Mouse (Mus musculus) megakaryocyte-erythroid progenitor cell, adult 5 weeks (primary cell): Measurements from ENCODE around the gene Wfikkn1. TPM values are rescaled to one million over a fixed set of nuclear protein-coding genes. Genes with fewer than 3 reads are reported as not detected.

Experiments used
- polyA plus RNA-seq: library from polyadenylated mRNA; stranded (reverse); fragments of >175 nt; gene quantifications from 2 replicates; pipeline ENCODE4 v1.2.3, GENCODE M21; 2012

Wfikkn1 gene
- 3.7 and 7.4 TPM in 2 replicates for polyA plus RNA-seq

DNA sequence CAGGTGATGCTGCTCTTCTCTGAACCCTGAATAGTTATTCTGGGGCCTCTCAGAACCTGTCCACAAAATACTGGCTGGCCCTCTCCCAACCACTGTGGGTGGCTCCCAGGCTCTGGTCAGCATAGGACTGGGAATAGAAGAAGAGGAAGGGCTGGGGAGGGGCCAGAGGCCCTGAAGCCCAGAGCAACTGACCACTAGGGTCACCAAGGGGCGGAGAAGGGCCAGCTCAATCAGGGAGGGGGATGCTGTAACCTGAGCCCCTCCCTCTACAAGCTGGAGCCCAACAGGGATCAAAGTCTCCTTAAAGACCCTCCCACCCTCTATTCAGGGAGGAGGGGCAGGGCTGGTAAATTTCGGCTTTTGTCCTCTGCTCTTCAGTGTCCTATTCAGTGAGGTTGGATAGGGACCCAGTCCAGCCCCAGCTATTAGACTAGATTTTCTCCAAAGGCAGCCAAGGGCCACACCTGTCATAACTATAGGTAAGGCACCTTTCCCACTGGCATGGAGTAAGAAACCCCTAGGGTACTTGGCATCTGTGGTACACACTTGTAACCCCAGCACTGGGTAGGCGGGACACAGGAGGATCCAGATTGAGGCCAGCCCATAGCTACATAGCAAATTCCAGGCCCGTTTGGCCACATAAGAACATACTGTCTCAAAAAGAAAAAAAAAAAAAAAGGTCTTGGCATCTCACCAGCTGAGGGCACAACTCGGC, at the start of gene Wfikkn1:
TSS of gene Wfikkn1 (minus strand) at position 663 of the 715 bp plus-strand sequence.

GRCm38 (mm10) chr17:25919144-25919785, 38.6 kb upstream of the Wfikkn1 start, which contains the start of gene Rab40c:
Gene Rab40c, minus strand, starts transcription at chr17:25919727.

GRCm38 (mm10) chr17:25874721-25875170, 5.9 kb downstream of the Wfikkn1 start, which contains the start of gene Mettl26:
Gene Mettl26, plus strand, starts transcription at chr17:25875074.

DNA sequence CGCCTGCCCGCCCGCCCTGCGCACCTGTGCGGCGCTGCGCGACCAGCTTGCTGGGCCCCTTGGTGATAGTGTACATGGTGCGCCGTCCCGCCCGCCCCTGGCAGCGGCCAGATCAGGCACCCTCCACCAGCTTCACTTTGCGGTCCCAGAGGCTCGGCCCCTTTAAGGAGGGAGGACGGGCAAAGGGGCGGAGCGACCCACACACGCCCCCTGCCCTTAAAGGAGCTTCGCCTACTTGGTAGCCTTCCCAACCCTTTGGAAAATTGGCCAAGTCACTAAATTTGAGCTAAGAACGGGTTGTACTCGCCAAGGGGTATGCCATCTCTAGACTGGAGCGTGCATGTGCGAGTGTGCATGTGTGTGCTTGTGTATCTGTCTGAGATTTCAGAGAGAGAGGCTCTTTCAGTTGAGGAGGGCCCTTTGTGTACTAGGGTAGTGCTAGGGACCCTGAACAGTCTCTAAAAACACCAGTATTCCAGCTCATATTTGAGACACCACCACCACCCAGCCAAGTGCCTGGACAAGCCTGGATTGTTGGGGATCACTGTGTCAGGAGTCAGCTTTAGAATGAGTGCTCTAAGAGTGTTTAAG, 12.0 kb downstream of the Wfikkn1 start, which contains the start of gene Mcrip2:
TSS of gene Mcrip2 (minus strand) at position 164 of the 591 bp plus-strand sequence.

GRCm38 (mm10) chr17:25860832-25861703, 19.6 kb downstream of the Wfikkn1 start, which contains the start of gene Wdr90:
Gene Wdr90, minus strand, starts transcription at chr17:25861501.

DNA sequence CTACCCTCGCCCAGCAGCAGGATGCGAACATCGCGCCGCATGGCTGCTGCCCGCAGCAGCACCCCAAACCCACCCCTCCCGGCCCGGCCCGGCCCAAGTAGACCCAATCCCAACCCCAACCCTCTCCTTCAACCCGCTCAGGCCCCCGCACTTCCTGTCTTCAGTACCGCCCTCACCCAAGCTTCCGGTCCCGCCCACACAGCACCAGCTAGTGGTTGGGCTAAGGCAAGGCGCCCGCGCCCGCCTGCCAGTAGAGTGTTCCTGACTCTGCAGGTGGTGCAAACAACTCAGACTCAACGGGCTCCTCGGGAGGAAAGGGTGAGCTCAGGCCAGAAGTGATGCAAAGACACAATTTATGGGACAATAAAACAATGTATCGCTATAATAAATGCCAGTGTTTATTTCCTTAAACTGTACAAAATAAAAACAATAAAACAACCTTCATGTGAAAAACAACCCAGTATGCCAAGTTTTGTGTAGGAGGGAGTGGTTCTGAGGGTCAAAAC, 36.2 kb downstream of the Wfikkn1 start, which contains the start of gene Rhot2:
TSS of gene Rhot2 (minus strand) at position 456 of the 506 bp plus-strand sequence.

DNA sequence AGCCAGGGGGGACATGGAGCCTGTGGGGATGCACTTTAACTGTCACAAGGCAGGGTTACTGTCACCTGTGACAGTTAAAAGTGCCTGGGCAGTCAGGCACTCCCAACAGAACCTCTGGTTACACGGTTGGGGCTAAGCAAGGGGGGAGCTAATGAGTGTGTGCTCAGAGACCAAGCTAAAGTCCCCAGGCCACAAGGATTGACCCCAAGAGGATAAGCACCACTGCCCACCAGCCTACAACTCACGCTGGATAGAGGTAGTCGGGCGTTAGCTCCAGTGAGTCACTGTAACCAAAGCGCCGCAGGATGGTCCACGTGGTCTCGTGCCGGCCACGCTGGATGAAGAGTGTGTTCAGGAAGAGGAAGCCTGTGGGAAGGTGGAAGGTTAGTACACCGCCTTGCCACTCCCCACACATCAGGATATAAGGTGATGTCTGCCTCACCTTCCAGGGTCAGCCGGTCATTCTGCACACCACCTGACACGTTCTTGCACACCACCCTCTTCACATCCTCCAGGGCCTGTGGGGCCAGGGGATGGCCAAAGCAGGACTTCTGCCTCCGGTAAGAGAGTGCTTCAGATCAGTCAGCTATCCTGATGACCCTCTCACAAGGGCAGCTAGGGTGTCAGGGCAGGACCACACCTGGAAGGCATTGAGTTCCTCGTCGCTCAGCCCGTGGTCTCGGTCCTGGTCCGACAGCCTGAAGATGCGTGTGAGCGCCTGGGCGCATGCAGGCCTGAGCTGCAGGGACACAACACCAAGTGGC, 39.4 kb downstream of the Wfikkn1 start, which contains the start of gene Gm20683:
TSS of gene Gm20683 (minus strand) at position 647 of the 764 bp plus-strand sequence.

DNA sequence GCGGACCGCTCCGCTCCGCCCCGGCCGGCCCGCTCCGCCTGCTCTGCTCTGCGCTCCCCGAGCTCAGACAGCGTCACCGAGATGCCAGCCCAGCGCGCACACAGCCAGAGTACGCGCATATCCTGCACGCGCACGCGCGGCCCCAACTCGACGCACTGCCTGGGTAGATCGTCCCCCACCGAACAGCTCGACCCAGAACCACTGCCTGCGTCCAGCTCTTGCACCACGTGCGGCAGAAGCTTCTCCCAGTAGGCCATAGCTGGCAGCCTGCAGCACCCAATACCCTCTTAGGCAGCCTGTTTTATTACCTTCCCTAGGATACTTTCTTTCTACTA, 43.6 kb downstream of the Wfikkn1 start, which contains the start of gene Rhbdl1:
TSS of gene Rhbdl1 (minus strand) at position 220 of the 335 bp plus-strand sequence.

GRCm38 (mm10) chr17:25833291-25833663, 47.4 kb downstream of the Wfikkn1 start, which contains the start of gene Stub1:
Gene Stub1, minus strand, starts transcription at chr17:25833404.

DNA sequence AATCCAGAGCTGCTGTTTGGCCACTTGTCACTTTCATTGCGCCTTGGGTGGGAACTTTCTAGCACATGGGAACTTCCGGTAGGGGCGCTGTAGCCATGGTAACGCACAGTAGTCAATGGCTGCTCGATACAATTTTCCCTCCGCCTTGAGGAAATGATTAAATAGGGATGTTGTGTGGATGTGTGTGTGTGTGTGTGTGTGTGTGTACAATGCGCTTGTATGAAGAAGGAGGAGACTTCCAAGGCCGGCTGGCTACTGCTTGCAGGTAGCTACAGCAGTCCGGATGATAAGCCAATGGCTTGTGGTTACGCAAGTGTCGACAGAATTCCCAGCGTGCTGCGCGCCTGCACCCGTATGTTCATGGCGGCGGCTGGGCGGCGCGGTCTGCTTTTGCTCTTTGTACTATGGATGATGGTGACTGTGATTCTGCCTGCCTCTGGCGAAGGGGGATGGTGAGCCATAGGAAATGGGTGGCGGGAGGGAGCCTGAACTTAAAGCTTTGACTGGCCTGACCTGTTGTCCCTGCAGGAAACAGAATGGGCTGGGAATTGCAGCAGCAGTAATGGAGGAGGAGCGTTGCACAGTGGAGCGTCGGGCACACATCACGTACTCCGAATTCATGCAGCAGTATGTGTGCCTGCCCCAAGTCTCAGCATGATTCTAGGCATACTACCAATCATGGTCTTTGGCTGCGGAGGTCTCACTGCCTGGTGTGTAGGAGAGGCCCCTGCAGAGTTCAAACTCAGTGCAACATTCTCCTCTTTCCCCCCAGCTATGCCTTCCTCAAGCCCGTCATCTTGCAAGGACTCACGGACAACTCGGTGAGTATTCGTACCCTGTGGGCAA, 51.7 kb downstream of the Wfikkn1 start, which contains the start of gene Jmjd8:
TSS of gene Jmjd8 (plus strand) at position 156 of the 846 bp plus-strand sequence.

Other genes with a start within 250 kb of the Wfikkn1 start
- gene Gng13, start 163.7 kb downstream of the Wfikkn1 start, polyA plus RNA-seq = not detected in 2 replicates
- 62.0 and 75.4 TPM in 2 replicates for gene Chtf18, start 153.4 kb downstream of the Wfikkn1 start, polyA plus RNA-seq
- gene Rpusd1, start 153.2 kb downstream of the Wfikkn1 start, polyA plus RNA-seq = 29.2 and 34.8 TPM in 2 replicates
- gene Mslnl, start 144.8 kb downstream of the Wfikkn1 start, polyA plus RNA-seq = 0.04 TPM in 1 of 2 replicates, not detected in the other
- gene Msln, start 126.5 kb downstream of the Wfikkn1 start, polyA plus RNA-seq = not detected in 2 replicates
- gene Narfl, start 107.1 kb downstream of the Wfikkn1 start, polyA plus RNA-seq = 19.6 and 19.7 TPM in 2 replicates
- gene Haghl, start 95.2 kb downstream of the Wfikkn1 start, polyA plus RNA-seq = 28.8 and 33.6 TPM in 2 replicates
- 0.11 TPM in 1 of 2 replicates, not detected in the other for gene Ccdc78, start 94.3 kb downstream of the Wfikkn1 start, polyA plus RNA-seq
- gene Fam173a, start 88.0 kb downstream of the Wfikkn1 start, polyA plus RNA-seq = 40.2 and 41.6 TPM in 2 replicates
- not detected in 2 replicates for gene AC134908.4, start 85.2 kb downstream of the Wfikkn1 start, polyA plus RNA-seq
- 132 and 135 TPM in 2 replicates for gene Metrn, start 83.7 kb downstream of the Wfikkn1 start, polyA plus RNA-seq
- 0.12 and 0.13 TPM in 2 replicates for gene Fbxl16, start 71.8 kb downstream of the Wfikkn1 start, polyA plus RNA-seq
- gene Wdr24, start 57.2 kb downstream of the Wfikkn1 start, polyA plus RNA-seq = 8.2 and 8.6 TPM in 2 replicates
- 9.7 and 11.1 TPM in 2 replicates for gene Jmjd8, start 52.0 kb downstream of the Wfikkn1 start, polyA plus RNA-seq
- gene Stub1, start 47.5 kb downstream of the Wfikkn1 start, polyA plus RNA-seq = 153 and 162 TPM in 2 replicates
- gene Rhbdl1, start 43.6 kb downstream of the Wfikkn1 start, polyA plus RNA-seq = 2.0 and 2.5 TPM in 2 replicates
- 9.8 and 11.1 TPM in 2 replicates for gene Gm20683, start 39.1 kb downstream of the Wfikkn1 start, polyA plus RNA-seq
- 116 and 144 TPM in 2 replicates for gene Rhot2, start 36.0 kb downstream of the Wfikkn1 start, polyA plus RNA-seq
- gene Wdr90, start 19.4 kb downstream of the Wfikkn1 start, polyA plus RNA-seq = 25.5 and 31.2 TPM in 2 replicates
- 137 and 165 TPM in 2 replicates for gene Mcrip2, start 12.1 kb downstream of the Wfikkn1 start, polyA plus RNA-seq
- 49.6 and 51.3 TPM in 2 replicates for gene Mettl26, start 5.8 kb downstream of the Wfikkn1 start, polyA plus RNA-seq
- 11.1 and 12.9 TPM in 2 replicates for gene Rab40c, start 38.9 kb upstream of the Wfikkn1 start, polyA plus RNA-seq
- 135 and 143 TPM in 2 replicates for gene Pigq, start 64.1 kb upstream of the Wfikkn1 start, polyA plus RNA-seq
- 0.50 TPM in 1 of 2 replicates, not detected in the other for gene Nhlrc4, start 64.1 kb upstream of the Wfikkn1 start, polyA plus RNA-seq
- 0.02 and 0.04 TPM in 2 replicates for gene A930017K11Rik, start 71.7 kb upstream of the Wfikkn1 start, polyA plus RNA-seq
- 46.0 and 55.2 TPM in 2 replicates for gene Capn15, start 104.9 kb upstream of the Wfikkn1 start, polyA plus RNA-seq
- gene Rab11fip3, start 188.7 kb upstream of the Wfikkn1 start, polyA plus RNA-seq = 5.8 and 10.9 TPM in 2 replicates
- 0.79 and 1.8 TPM in 2 replicates for gene Decr2, start 209.5 kb upstream of the Wfikkn1 start, polyA plus RNA-seq
- 136 and 164 TPM in 2 replicates for gene Nme4, start 214.7 kb upstream of the Wfikkn1 start, polyA plus RNA-seq
- 14.6 and 15.2 TPM in 2 replicates for gene Tmem8, start 232.4 kb upstream of the Wfikkn1 start, polyA plus RNA-seq
- gene Mrpl28, start 242.6 kb upstream of the Wfikkn1 start, polyA plus RNA-seq = 212 and 241 TPM in 2 replicates